Mouse (Mus musculus): Measurements from ENCODE around the gene Nufip2. TPM values are rescaled to one million over a fixed set of nuclear protein-coding genes. Genes with fewer than 3 reads are reported as not detected.

The Nufip2 gene
- total RNA-seq, 2 experiments from 2014 or later = 80.8 to 82.4 TPM

Other genes with a start within 250 kb of the Nufip2 start
- gene Coro6, start 223.7 kb upstream of the Nufip2 start, total RNA-seq (2021) = 1 to 10 TPM in 1 of 2 experiments, under 1 TPM in 1; 0.96 to 1.7 TPM
- 1 to 10 TPM; 5.8 to 6.7 TPM for gene Ankrd13b, start 196.5 kb upstream of the Nufip2 start, total RNA-seq (2021)
- 10 to 100 TPM; 47.6 to 49.9 TPM for gene Git1, start 192.6 kb upstream of the Nufip2 start, total RNA-seq (2021)
- gene Abhd15, start 171.0 kb upstream of the Nufip2 start, total RNA-seq (2021) = 10 to 100 TPM; 12.6 to 14.0 TPM
- 10 to 100 TPM in 1 of 2 experiments, 1 to 10 TPM in 1; 9.4 to 10.1 TPM for gene Trp53i13, start 170.2 kb upstream of the Nufip2 start, total RNA-seq (2021)
- gene Gm10392, start 167.0 kb upstream of the Nufip2 start, total RNA-seq (2021) = not detected
- gene Taok1, start 78.3 kb upstream of the Nufip2 start, total RNA-seq (2021) = 10 to 100 TPM; 59.9 to 60.0 TPM
- gene Cryba1, start 39.1 kb downstream of the Nufip2 start, total RNA-seq (2021) = not detected
- 10 to 100 TPM; 56.7 to 76.3 TPM for gene Myo18a, start 77.1 kb downstream of the Nufip2 start, total RNA-seq (2021)
- not detected for gene Gm10277, start 101.6 kb downstream of the Nufip2 start, total RNA-seq (2021)
- 1 to 10 TPM; 1.2 to 3.2 TPM for gene Pipox, start 207.9 kb downstream of the Nufip2 start, total RNA-seq (2021)
- 1 to 10 TPM; 1.7 to 1.9 TPM for gene Sez6, start 244.6 kb downstream of the Nufip2 start, total RNA-seq (2021)